Mouse (Mus musculus) intestine, postnatal 0 days (tissue): ENCODE data around the gene Grk6. TPM values are rescaled to one million over a fixed set of nuclear protein-coding genes. Genes with fewer than 3 reads are reported as not detected.

Experiments used
- ATAC-seq: fragments of 200-750 bp; cut with Nextera tagmentation; 2 replicates; pipeline ENCODE4 v1.8.0; 2017; ENCODE audit warnings: mild to moderate bottlenecking, moderate TSS enrichment, moderate library complexity
- H3K27ac ChIP-seq: fragments of 300-500 bp; sonication (generic); 2 replicates; pipeline ENCODE4 v1.5.1; 2014; ENCODE audit warnings: mild to moderate bottlenecking, low read depth, low read length, moderate library complexity
- H3K27me3 ChIP-seq: fragments of 300-500 bp; sonication (generic); replicated peaks from 2 replicates; pipeline ENCODE4 v1.6.1; 2014; ENCODE audit warnings: low read length, mixed read lengths; ENCODE audit not compliant: control insufficient read depth, insufficient read depth
- H3K36me3 ChIP-seq: fragments of 300-500 bp; sonication (generic); 2 replicates; pipeline ENCODE4 v1.6.1; 2014; ENCODE audit warnings: mild to moderate bottlenecking, moderate library complexity; ENCODE audit not compliant: control insufficient read depth, insufficient read depth
- H3K4me1 ChIP-seq: fragments of 300-500 bp; sonication (generic); replicated peaks from 2 replicates; pipeline ENCODE4 v1.6.1; 2014; ENCODE audit warnings: antibody characterized with exemption, low read length, mixed read lengths; ENCODE audit not compliant: control insufficient read depth, insufficient read depth
- H3K4me2 ChIP-seq: fragments of 300-500 bp; sonication (generic); replicated peaks from 2 replicates; pipeline ENCODE4 v1.6.1; 2014; ENCODE audit warnings: low read depth, mild to moderate bottlenecking, moderate library complexity
- H3K4me3 ChIP-seq: fragments of 300-500 bp; sonication (generic); 2 replicates; pipeline ENCODE4 v1.5.1; 2014; ENCODE audit warnings: low read depth, low read length
- H3K9ac ChIP-seq: fragments of 300-500 bp; sonication (generic); 2 replicates; pipeline ENCODE4 v1.6.1; 2014; ENCODE audit warnings: mild to moderate bottlenecking, low read depth, low read length
- H3K9me3 ChIP-seq: fragments of 300-500 bp; sonication (generic); 2 replicates; pipeline ENCODE4 v1.6.1; 2016; ENCODE audit warnings: mixed run types; ENCODE audit not compliant: control insufficient read depth
- CTCF ChIP-seq: sonication (generic); IDR thresholded peaks from 2 replicates; pipeline ENCODE4 v1.5.1; 2016; ENCODE audit warnings: low read depth, mild to moderate bottlenecking, control low read depth, antibody characterized with exemption, moderate library complexity
- WGBS: fragments of 180-500 bp; shearing (Covaris S2); extraction: QIAGEN DNeasy Blood & Tissue Kit; methylation state at CpG from one replicate; pipeline ENCODE4 v1.1.7; 2014; 5-methylcytosine and 5-hydroxymethylcytosine counted together
- polyA plus RNA-seq: library from polyadenylated mRNA; unstranded; fragments of >200 nt; fragmentation: Nextera tagmentation; extraction: Ambion mirVana; gene quantifications from 2 replicates; pipeline ENCODE4 v1.2.1, GENCODE M21; 2015

Gene Grk6
- polyA plus RNA-seq, 1 experiment from 2014 or later = 11.4 TPM

- no peak for ATAC-seq
- WGBS = 68% methylated on average over 11 of the region's 11 CpGs
- Histone ChIP-seq H3K36me3 (peaks cover 9% of the 10 kb centered on the region; the same call in 1 of the 2 replicates), H3K4me1 (0 out of 2 replicates have a peak, but pooled peaks cover 4% of the 10 kb centered on the region), H3K27me3 (peaks cover 11% of the 10 kb centered on the region; the same call in 1 of the 2 replicates), H3K9ac (no peak overlapping the region), H3K27ac (no peak overlapping the region), H3K9me3 (no peaks in the 10 kb centered on the region), H3K4me3 (no peak overlapping the region), H3K4me2 (no peak overlapping the region)
- 0 out of 2 replicates have a peak, but pooled peaks have one; percentile 24 for TF ChIP-seq CTCF
Measured at GRCm38 (mm10) chr13:55473961-55474360, 29.1 kb downstream of the Grk6 start.

- Histone ChIP-seq H3K27ac (no peak overlapping the region), H3K9ac (no peak overlapping the region), H3K4me2 (no peak overlapping the region), H3K9me3 (no peaks in the 10 kb centered on the region), H3K4me3 (no peak overlapping the region), H3K36me3 (peaks cover 9% of the 10 kb centered on the region; the same call in 1 of the 2 replicates), H3K27me3 (peaks cover 9% of the 10 kb centered on the region; the same call in 1 of the 2 replicates), H3K4me1 (0 out of 2 replicates have a peak, but pooled peaks cover 4% of the 10 kb centered on the region)
- 56% methylated on average over 5 of the region's 5 CpGs for WGBS
- no peak for ATAC-seq
- TF ChIP-seq CTCF = no peak
Measured at GRCm38 (mm10) chr13:55474621-55475069, 29.8 kb downstream of the Grk6 start.

- TF ChIP-seq CTCF = no peak
- Histone ChIP-seq H3K9ac (no peak overlapping the region), H3K4me2 (no peak overlapping the region), H3K27me3 (peaks cover 5% of the 10 kb centered on the region; the same call in 1 of the 2 replicates), H3K9me3 (no peaks in the 10 kb centered on the region), H3K4me1 (0 out of 2 replicates have a peak, but pooled peaks cover 4% of the 10 kb centered on the region), H3K27ac (no peak overlapping the region), H3K36me3 (peaks cover 18% of the 10 kb centered on the region; the same call in 1 of the 2 replicates), H3K4me3 (no peak overlapping the region)
- WGBS = 89% methylated on average over 5 of the region's 5 CpGs
- no peak for ATAC-seq
Measured at GRCm38 (mm10) chr13:55475750-55476149, 30.9 kb downstream of the Grk6 start.

GRCm38 (mm10) chr13:55476256-55476655, 31.4 kb downstream of the Grk6 start:
- 0 out of 2 replicates have a peak, but pooled peaks cover 2% of the 10 kb centered on the region for H3K4me1 ChIP-seq
- no peak overlapping the region for H3K9ac ChIP-seq
- peaks cover 18% of the 10 kb centered on the region; the same call in 1 of the 2 replicates for H3K36me3 ChIP-seq
- no peak overlapping the region for H3K4me2 ChIP-seq
- H3K9me3 ChIP-seq = no peaks in the 10 kb centered on the region
- H3K27ac ChIP-seq = no peak overlapping the region
- peaks cover 5% of the 10 kb centered on the region; the same call in 1 of the 2 replicates for H3K27me3 ChIP-seq
- 84% methylated on average over 8 of the region's 8 CpGs for WGBS
- no peak overlapping the region for H3K4me3 ChIP-seq
- ATAC-seq = no peak
- no peak for TF ChIP-seq CTCF

- 61% methylated on average over 16 of the region's 16 CpGs for WGBS
- Histone ChIP-seq H3K4me2 (no peak overlapping the region), H3K27me3 (peaks cover 5% of the 10 kb centered on the region; the same call in 1 of the 2 replicates), H3K9ac (no peak overlapping the region), H3K4me1 (no peaks in the 10 kb centered on the region), H3K27ac (no peak overlapping the region), H3K36me3 (peaks cover 22% of the 10 kb centered on the region; the same call in 1 of the 2 replicates), H3K9me3 (no peaks in the 10 kb centered on the region), H3K4me3 (no peak overlapping the region)
- no peak for ATAC-seq
- TF ChIP-seq CTCF = no peak
Measured at GRCm38 (mm10) chr13:55477492-55477891, 32.6 kb downstream of the Grk6 start.

GRCm38 (mm10) chr13:55478036-55478435, 33.2 kb downstream of the Grk6 start:
- peaks cover 22% of the 10 kb centered on the region; the same call in 1 of the 2 replicates for H3K36me3 ChIP-seq

More at GRCm38 (mm10) chr13:55478036-55478435, 33.2 kb downstream of the Grk6 start:
- H3K4me3 ChIP-seq = no peak overlapping the region
- 57% methylated on average over 5 of the region's 5 CpGs for WGBS
- no peak for ATAC-seq
- TF ChIP-seq CTCF = peak; percentile 66
- H3K27ac ChIP-seq = no peak overlapping the region
- no peak overlapping the region for H3K4me2 ChIP-seq
- H3K9ac ChIP-seq = no peak overlapping the region
- H3K27me3 ChIP-seq = peaks cover under 1% of the 10 kb centered on the region; the same call in 1 of the 2 replicates
- no peaks in the 10 kb centered on the region for H3K9me3 ChIP-seq
- no peaks in the 10 kb centered on the region for H3K4me1 ChIP-seq
